Mouse (Mus musculus): ENCODE data around the gene Man2a2.

Man2a2 gene

GRCm38 (mm10) chr7:80369461-80369860 lies 1.7 kb downstream of the Man2a2 start:
- DNase-seq = no peak

GRCm38 (mm10) chr7:80368635-80369421 lies 2.3 kb downstream of the Man2a2 start:
- peak; percentile 32 for DNase-seq

GRCm38 (mm10) chr7:80368009-80368408 lies 3.2 kb downstream of the Man2a2 start:
- no peak for DNase-seq

DNA sequence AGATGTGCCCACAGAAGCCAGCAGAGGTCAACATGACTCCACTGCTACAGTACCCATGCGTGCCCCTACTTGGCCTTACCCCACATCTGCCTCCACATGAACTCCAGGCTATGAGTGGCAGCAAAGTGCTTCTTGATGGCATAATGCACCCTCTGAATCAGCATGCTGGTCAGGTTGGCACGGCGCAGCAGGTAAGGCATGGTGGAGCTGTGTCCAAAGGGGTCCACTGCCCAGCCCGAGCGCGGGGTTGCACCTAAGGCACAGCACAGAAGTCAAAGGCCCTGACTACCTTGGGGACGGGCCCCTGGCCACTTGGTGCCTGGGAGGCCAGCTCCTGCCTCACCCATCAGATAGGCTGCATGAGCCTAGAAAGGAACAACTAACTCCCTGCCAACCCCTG lies 3.9 kb downstream of the Man2a2 start:
- DNase-seq = no peak

DNA sequence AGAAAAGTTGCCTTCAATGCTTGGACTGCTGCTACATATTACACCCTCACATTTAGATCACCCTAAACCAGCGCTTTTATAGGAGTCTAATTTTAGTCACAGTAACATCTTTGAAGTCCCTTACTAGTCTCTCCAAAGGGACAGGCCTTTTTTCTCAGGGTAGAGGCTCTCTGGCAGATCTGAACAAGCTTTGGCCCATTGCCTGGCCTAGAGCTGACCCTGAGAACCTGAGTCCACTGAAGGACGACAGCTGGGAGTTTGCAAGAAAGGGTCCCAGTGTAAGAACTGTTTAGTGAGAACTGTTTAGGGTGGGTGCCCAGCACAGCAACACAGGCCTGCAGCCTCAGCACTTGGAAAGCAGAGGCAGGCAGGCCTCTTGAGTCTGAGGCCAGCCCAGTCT lies 5.4 kb downstream of the Man2a2 start:
- DNase-seq = peak; percentile 47

- no peak for DNase-seq
These were observed 10.7 kb downstream of the Man2a2 start for GRCm38 (mm10) chr7:80360435-80360834.

GRCm38 (mm10) chr7:80358039-80358438 lies 13.1 kb downstream of the Man2a2 start:
- DNase-seq = no peak

- DNase-seq = no peak
These were observed 14.0 kb downstream of the Man2a2 start for GRCm38 (mm10) chr7:80357156-80357555.

- no peak for DNase-seq
These were observed 14.8 kb downstream of the Man2a2 start for GRCm38 (mm10) chr7:80356351-80356750.

GRCm38 (mm10) chr7:80352920-80353319 lies 18.3 kb downstream of the Man2a2 start:
- no peak for DNase-seq

GRCm38 (mm10) chr7:80350808-80351207 lies 20.4 kb downstream of the Man2a2 start:
- no peak for DNase-seq

DNA sequence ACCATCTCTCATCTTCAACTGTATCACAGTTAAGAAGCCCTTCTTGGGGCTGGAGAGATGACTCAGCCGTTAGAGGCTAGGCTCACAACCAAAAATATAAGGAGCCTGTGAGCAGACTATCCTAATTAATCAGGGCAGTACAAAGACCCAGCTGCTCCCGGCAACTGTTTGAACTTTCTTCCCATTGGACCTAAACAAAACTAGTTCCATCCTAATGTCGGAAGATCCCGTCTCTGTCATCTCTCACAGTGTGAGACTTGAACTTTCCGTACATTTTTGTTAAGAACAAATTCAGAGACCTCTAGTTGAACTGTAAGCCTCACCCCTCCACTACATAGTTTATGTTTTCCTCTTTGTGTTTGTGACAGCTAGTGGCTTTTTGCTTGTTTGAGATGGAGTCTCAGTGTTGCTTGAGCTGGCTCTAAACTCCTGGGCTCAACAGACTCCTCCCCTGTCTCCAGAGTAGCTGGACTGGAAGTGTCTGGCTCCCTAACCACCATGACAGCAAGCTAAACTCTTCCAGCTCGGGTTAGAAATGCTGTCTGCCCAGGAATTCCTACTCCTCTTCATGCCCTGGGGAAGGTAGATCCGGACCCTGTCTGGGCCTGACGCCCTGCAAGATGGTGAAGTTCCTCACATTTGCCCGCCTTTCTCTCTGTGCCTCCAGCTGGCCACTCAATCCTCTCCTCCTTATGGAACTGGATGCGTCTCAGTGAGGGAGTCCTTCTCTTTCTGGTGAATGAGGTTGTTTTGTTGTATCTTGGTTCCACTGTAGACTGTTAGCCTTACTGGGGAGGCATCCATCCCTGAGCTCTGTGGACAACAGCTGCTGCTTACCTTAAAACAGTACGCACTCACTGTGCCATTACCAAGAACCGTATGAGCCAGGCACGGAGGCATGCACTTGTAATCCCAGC lies 23.2 kb downstream of the Man2a2 start:
- DNase-seq = no peak

DNA sequence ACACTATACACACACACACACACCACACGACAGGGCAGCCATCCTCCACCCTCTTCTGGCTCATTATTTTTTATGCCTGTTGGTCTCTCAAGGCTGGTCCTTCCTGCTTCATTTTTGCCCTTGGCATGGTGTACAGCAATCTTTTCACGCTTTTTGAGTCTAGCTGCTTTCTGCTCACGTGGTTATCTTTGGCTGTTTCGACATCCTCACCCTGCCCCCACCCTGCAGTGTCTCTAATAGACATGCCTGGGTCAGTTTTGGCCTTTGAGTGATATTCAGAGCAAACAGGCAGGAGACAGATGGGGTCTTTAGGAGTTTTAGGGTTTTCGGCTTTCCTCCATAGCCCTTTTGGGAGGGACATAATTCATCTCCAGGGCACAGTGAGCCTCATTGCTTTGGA lies 24.3 kb downstream of the Man2a2 start:
- DNase-seq = peak; percentile 58

- DNase-seq = no peak
These were observed 25.0 kb downstream of the Man2a2 start for GRCm38 (mm10) chr7:80346173-80346572.

DNA sequence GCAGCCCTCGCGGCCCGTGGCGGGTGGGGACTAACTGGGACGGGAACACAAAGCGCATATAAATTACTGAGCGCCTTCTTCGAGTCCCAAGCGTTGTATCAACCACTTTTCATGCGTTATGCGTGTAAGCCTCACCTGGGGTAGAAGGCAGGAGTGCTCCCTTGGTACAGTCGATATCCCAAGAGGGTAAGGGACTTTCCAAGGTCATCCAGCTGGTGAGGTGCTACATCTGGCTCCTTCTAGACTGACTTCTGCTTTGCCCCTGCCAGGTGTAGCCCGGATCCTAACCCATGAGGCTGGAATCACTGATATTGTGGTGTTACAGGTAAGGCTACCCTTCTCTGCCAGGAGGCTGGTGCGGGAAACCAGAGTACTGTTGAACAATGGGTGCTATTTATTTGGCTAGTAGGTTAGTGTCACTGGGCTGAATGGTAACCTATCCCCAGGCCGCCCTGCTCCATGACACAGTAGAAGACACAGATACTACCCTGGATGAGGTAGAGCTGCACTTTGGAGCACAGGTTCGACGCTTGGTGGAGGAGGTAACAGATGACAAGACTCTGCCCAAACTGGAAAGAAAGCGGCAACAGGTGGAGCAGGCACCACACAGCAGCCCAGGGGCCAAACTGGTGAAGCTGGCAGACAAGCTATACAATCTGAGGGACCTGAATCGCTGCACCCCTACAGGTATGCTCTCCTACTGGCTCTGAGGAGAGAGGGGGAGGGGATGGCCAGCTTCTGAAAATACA lies 27.7 kb downstream of the Man2a2 start:
- DNase-seq = no peak

GRCm38 (mm10) chr7:80342858-80343257 lies 28.3 kb downstream of the Man2a2 start, which contains the start of gene Hddc3:
TSS of gene Hddc3 (plus strand) at chr7:80343104.
- peak; percentile 98 for DNase-seq

DNA sequence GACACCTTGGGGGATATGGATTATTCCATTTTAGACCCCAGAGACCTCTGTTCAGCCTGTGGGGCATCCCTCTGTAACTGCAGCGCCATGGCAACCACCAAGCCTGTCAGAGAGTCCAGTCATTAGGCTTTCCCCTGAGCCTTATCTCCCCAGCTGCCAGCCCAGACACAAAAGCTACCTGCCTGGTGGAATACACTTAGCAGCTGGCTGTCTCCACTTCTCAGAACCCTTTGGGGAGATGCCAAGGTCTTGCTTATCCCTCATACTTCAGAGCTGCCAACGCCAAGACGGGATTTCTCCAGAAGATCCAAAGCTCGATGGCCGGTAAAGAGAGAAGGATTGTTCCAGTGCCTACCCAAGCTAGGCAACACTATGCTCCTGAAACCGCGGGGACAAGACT lies 29.4 kb downstream of the Man2a2 start:
- no peak for DNase-seq

GRCm38 (mm10) chr7:80340793-80341192 lies 30.4 kb downstream of the Man2a2 start, which contains the start of gene Unc45a:
TSS of gene Unc45a (minus strand) at chr7:80341005.
- peak; percentile 88 for DNase-seq

- peak; percentile 99 for DNase-seq
These were observed 31.2 kb downstream of the Man2a2 start for GRCm38 (mm10) chr7:80339793-80340628.

- peak; percentile 26 for DNase-seq
These were observed 31.8 kb downstream of the Man2a2 start for GRCm38 (mm10) chr7:80339371-80339770.

- no peak for DNase-seq
These were observed 34.2 kb downstream of the Man2a2 start for GRCm38 (mm10) chr7:80336932-80337331.

GRCm38 (mm10) chr7:80334848-80335247 lies 36.3 kb downstream of the Man2a2 start:
- DNase-seq = no peak

All from lung, postnatal 36 days (tissue).